Mouse (Mus musculus) sigmoid colon, adult 10 weeks (tissue): ENCODE results near the gene Zfp536. TPM values are rescaled to one million over a fixed set of nuclear protein-coding genes. Genes with fewer than 3 reads are reported as not detected.

ENCODE experiments used
- polyA plus RNA-seq: library from polyadenylated mRNA; stranded (reverse); fragments of 350-450 nt; fragmentation: Illumina TruSeq; extraction: RNeasy Lipid Tissue Mini Kit (QIAGEN cat#74804); gene quantifications from one replicate; pipeline ENCODE4 v1.2.3, GENCODE M21; 2014; ENCODE audit warnings: low read depth, low replicate concordance

The Zfp536 gene
- polyA plus RNA-seq = 3.9 TPM

GRCm38 (mm10) chr7:37773312-37773702, at the start of gene Zfp536:
Zfp536 (minus strand) TSS chr7:37773641.

Other genes starting within 250 kb of the Zfp536 start
- gene Uri1, start 249.9 kb upstream of the Zfp536 start, polyA plus RNA-seq = 119 TPM